Mouse (Mus musculus): ENCODE measurements at regions not wholly inside any gene's neighbourhood (a gene's known extent, or its start where the extent isn't known, plus 50 kb on each side); places are given as distances from the start of the nearest gene placed in this dataset.

GRCm38 (mm10) chr6:135543390-135543789, 181.0 kb downstream of the Emp1 start:
- H3K4me1 ChIP-seq (ENCODE audit: control insufficient read depth, insufficient read depth, low read length) = no peaks in the 10 kb centered on the region
- H3K9ac ChIP-seq (ENCODE audit: low read depth, poor library complexity, severe bottlenecking) = no peak overlapping the region
- H3K27ac ChIP-seq (ENCODE audit: insufficient read depth, low read length) = no peak overlapping the region
- H3K36me3 ChIP-seq (ENCODE audit: control insufficient read depth, insufficient read depth, low read length, poor library complexity, severe bottlenecking) = no peaks in the 10 kb centered on the region
- H3K9me3 ChIP-seq (replicated peaks; ENCODE audit: control insufficient read depth, insufficient read depth, low read length, poor library complexity, severe bottlenecking) = peaks cover 4% of the 10 kb centered on the region; the same call in 1 of the 2 replicates
- no peak overlapping the region for H3K4me3 ChIP-seq (ENCODE audit: low read depth, low read length)
- TF ChIP-seq EP300 (IDR thresholded peaks at IDR 0.05; ENCODE audit: insufficient read depth, low read depth, low read length) (no peak), POLR2A (IDR thresholded peaks at IDR 0.05; ENCODE audit: insufficient read depth, low read length) (no peak), CTCF (IDR thresholded peaks at IDR 0.05; ENCODE audit: low read depth, low read length) (no peak)
- H3K27me3 ChIP-seq (ENCODE audit: control insufficient read depth, insufficient read depth, low read length, poor library complexity, severe bottlenecking) = no peaks in the 10 kb centered on the region; the same call in 1 of the 2 replicates

GRCm38 (mm10) chr6:135543863-135544262, 181.5 kb downstream of the Emp1 start:
- no peaks in the 10 kb centered on the region; the same call in 1 of the 2 replicates for H3K27me3 ChIP-seq (ENCODE audit: control insufficient read depth, insufficient read depth, low read length, poor library complexity, severe bottlenecking)

GRCm38 (mm10) chr6:135550368-135550950, 188.1 kb downstream of the Emp1 start:
- no peak overlapping the region for H3K9ac ChIP-seq (ENCODE audit: low read depth, poor library complexity, severe bottlenecking)
- H3K36me3 ChIP-seq (ENCODE audit: control insufficient read depth, insufficient read depth, low read length, poor library complexity, severe bottlenecking) = no peaks in the 10 kb centered on the region
- H3K4me1 ChIP-seq (ENCODE audit: control insufficient read depth, insufficient read depth, low read length) = no peaks in the 10 kb centered on the region
- no peaks in the 10 kb centered on the region for H3K27me3 ChIP-seq (ENCODE audit: control insufficient read depth, insufficient read depth, low read length, poor library complexity, severe bottlenecking)
- H3K27ac ChIP-seq (ENCODE audit: insufficient read depth, low read length) = no peak overlapping the region
- no peak overlapping the region for H3K4me3 ChIP-seq (ENCODE audit: low read depth, low read length)
- TF ChIP-seq POLR2A (IDR thresholded peaks at IDR 0.05; ENCODE audit: insufficient read depth, low read length) (no peak), CTCF (IDR thresholded peaks at IDR 0.05; ENCODE audit: low read depth, low read length) (no peak), EP300 (IDR thresholded peaks at IDR 0.05; ENCODE audit: insufficient read depth, low read depth, low read length) (no peak)
- H3K9me3 ChIP-seq (replicated peaks; ENCODE audit: control insufficient read depth, insufficient read depth, low read length, poor library complexity, severe bottlenecking) = no peaks in the 10 kb centered on the region

More at GRCm38 (mm10) chr6:135543863-135544262, 181.5 kb downstream of the Emp1 start:
- H3K4me3 ChIP-seq (ENCODE audit: low read depth, low read length) = no peak overlapping the region
- no peak for TF ChIP-seq EP300 (IDR thresholded peaks at IDR 0.05; ENCODE audit: insufficient read depth, low read depth, low read length)
- TF ChIP-seq CTCF (IDR thresholded peaks at IDR 0.05; ENCODE audit: low read depth, low read length) = no peak
- no peak for TF ChIP-seq POLR2A (IDR thresholded peaks at IDR 0.05; ENCODE audit: insufficient read depth, low read length)
- peaks cover 4% of the 10 kb centered on the region; the same call in 1 of the 2 replicates for H3K9me3 ChIP-seq (replicated peaks; ENCODE audit: control insufficient read depth, insufficient read depth, low read length, poor library complexity, severe bottlenecking)
- H3K27ac ChIP-seq (ENCODE audit: insufficient read depth, low read length) = no peak overlapping the region
- no peak overlapping the region for H3K9ac ChIP-seq (ENCODE audit: low read depth, poor library complexity, severe bottlenecking)
- H3K4me1 ChIP-seq (ENCODE audit: control insufficient read depth, insufficient read depth, low read length) = no peaks in the 10 kb centered on the region
- H3K36me3 ChIP-seq (ENCODE audit: control insufficient read depth, insufficient read depth, low read length, poor library complexity, severe bottlenecking) = no peaks in the 10 kb centered on the region

- Histone ChIP-seq H3K9me3 (replicated peaks; ENCODE audit: control insufficient read depth, insufficient read depth, low read length, poor library complexity, severe bottlenecking) (no peaks in the 10 kb centered on the region), H3K4me1 (ENCODE audit: control insufficient read depth, insufficient read depth, low read length) (no peaks in the 10 kb centered on the region), H3K36me3 (ENCODE audit: control insufficient read depth, insufficient read depth, low read length, poor library complexity, severe bottlenecking) (no peaks in the 10 kb centered on the region)
Observed at GRCm38 (mm10) chr6:135552396-135552795, 190.1 kb downstream of the Emp1 start.

GRCm38 (mm10) chr6:135559501-135559907, 197.2 kb downstream of the Emp1 start:
- Histone ChIP-seq H3K9ac (ENCODE audit: low read depth, poor library complexity, severe bottlenecking) (no peak overlapping the region), H3K4me3 (ENCODE audit: low read depth, low read length) (no peak overlapping the region), H3K9me3 (replicated peaks; ENCODE audit: control insufficient read depth, insufficient read depth, low read length, poor library complexity, severe bottlenecking) (no peaks in the 10 kb centered on the region), H3K36me3 (ENCODE audit: control insufficient read depth, insufficient read depth, low read length, poor library complexity, severe bottlenecking) (no peaks in the 10 kb centered on the region), H3K27ac (ENCODE audit: insufficient read depth, low read length) (no peak overlapping the region), H3K4me1 (ENCODE audit: control insufficient read depth, insufficient read depth, low read length) (no peaks in the 10 kb centered on the region), H3K27me3 (ENCODE audit: control insufficient read depth, insufficient read depth, low read length, poor library complexity, severe bottlenecking) (no peaks in the 10 kb centered on the region)
- TF ChIP-seq POLR2A (IDR thresholded peaks at IDR 0.05; ENCODE audit: insufficient read depth, low read length) (no peak), CTCF (IDR thresholded peaks at IDR 0.05; ENCODE audit: low read depth, low read length) (no peak), EP300 (IDR thresholded peaks at IDR 0.05; ENCODE audit: insufficient read depth, low read depth, low read length) (no peak)

More at GRCm38 (mm10) chr6:135552396-135552795, 190.1 kb downstream of the Emp1 start:
- Histone ChIP-seq H3K27me3 (ENCODE audit: control insufficient read depth, insufficient read depth, low read length, poor library complexity, severe bottlenecking) (no peaks in the 10 kb centered on the region), H3K9ac (ENCODE audit: low read depth, poor library complexity, severe bottlenecking) (no peak overlapping the region), H3K4me3 (ENCODE audit: low read depth, low read length) (no peak overlapping the region), H3K27ac (ENCODE audit: insufficient read depth, low read length) (no peak overlapping the region)
- TF ChIP-seq POLR2A (IDR thresholded peaks at IDR 0.05; ENCODE audit: insufficient read depth, low read length) (no peak), EP300 (IDR thresholded peaks at IDR 0.05; ENCODE audit: insufficient read depth, low read depth, low read length) (no peak), CTCF (IDR thresholded peaks at IDR 0.05; ENCODE audit: low read depth, low read length) (no peak)

- no peaks in the 10 kb centered on the region for H3K9me3 ChIP-seq (replicated peaks; ENCODE audit: control insufficient read depth, insufficient read depth, low read length, poor library complexity, severe bottlenecking)
- H3K4me1 ChIP-seq (ENCODE audit: control insufficient read depth, insufficient read depth, low read length) = no peaks in the 10 kb centered on the region
- H3K9ac ChIP-seq (ENCODE audit: low read depth, poor library complexity, severe bottlenecking) = no peak overlapping the region
- H3K27ac ChIP-seq (ENCODE audit: insufficient read depth, low read length) = no peak overlapping the region
- H3K4me3 ChIP-seq (ENCODE audit: low read depth, low read length) = no peak overlapping the region
- TF ChIP-seq CTCF (IDR thresholded peaks at IDR 0.05; ENCODE audit: low read depth, low read length) (no peak), EP300 (IDR thresholded peaks at IDR 0.05; ENCODE audit: insufficient read depth, low read depth, low read length) (no peak), POLR2A (IDR thresholded peaks at IDR 0.05; ENCODE audit: insufficient read depth, low read length) (no peak)
- H3K27me3 ChIP-seq (ENCODE audit: control insufficient read depth, insufficient read depth, low read length, poor library complexity, severe bottlenecking) = no peaks in the 10 kb centered on the region
- H3K36me3 ChIP-seq (ENCODE audit: control insufficient read depth, insufficient read depth, low read length, poor library complexity, severe bottlenecking) = no peaks in the 10 kb centered on the region
Observed at GRCm38 (mm10) chr6:135562267-135562666, 199.9 kb downstream of the Emp1 start.

All from ES-Bruce4 (cell line).